Mouse (Mus musculus) pancreas, adult 10 weeks (tissue): ENCODE measurements around the gene BC004004. TPM values are rescaled to one million over a fixed set of nuclear protein-coding genes. Genes with fewer than 3 reads are reported as not detected.

ENCODE experiments used
- polyA plus RNA-seq: library from polyadenylated mRNA; stranded (reverse); fragments of 350-450 nt; fragmentation: Illumina TruSeq; extraction: RNeasy Lipid Tissue Mini Kit (QIAGEN cat#74804); gene quantifications from one replicate; pipeline ENCODE4 v1.2.3, GENCODE M21; 2015; ENCODE audit warnings: low read depth, low replicate concordance; ENCODE audit not compliant: insufficient read depth

BC004004 gene
- polyA plus RNA-seq = 41.6 TPM

DNA sequence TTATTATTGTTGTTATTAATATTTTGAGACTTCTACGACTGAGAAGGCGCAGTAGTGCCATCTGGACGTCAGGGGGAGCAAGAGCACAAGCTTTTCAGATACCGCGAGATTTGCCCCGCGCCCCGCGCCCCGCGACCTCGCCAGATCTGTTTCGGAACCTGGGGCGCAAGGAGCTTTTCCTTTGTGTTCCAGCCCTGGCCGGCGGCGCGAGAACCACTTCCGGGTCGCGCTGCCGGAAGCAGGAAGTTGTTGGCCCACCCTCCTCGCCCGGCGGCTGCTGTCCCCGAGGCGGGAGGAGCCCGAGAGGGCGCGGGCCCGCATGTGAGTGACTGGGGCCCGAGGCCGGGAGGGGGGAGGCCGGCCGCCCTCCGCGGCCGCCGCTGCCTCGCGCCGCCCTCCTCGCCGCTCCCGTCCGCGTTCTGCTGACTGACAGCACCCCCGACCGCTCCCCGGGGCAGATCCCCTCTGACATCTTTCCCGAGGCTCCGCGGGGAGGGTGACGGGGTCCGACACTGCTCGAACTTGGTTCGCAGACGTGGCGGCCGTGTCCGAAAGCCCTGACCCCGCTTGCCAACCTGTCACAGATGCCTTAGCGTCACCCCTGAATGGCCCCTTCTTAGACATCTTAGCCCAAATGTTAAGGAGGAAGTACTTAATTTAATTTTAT is at the start of gene BC004004:
BC004004 (plus strand) TSS at position 107 of the 667 bp plus-strand sequence.

DNA sequence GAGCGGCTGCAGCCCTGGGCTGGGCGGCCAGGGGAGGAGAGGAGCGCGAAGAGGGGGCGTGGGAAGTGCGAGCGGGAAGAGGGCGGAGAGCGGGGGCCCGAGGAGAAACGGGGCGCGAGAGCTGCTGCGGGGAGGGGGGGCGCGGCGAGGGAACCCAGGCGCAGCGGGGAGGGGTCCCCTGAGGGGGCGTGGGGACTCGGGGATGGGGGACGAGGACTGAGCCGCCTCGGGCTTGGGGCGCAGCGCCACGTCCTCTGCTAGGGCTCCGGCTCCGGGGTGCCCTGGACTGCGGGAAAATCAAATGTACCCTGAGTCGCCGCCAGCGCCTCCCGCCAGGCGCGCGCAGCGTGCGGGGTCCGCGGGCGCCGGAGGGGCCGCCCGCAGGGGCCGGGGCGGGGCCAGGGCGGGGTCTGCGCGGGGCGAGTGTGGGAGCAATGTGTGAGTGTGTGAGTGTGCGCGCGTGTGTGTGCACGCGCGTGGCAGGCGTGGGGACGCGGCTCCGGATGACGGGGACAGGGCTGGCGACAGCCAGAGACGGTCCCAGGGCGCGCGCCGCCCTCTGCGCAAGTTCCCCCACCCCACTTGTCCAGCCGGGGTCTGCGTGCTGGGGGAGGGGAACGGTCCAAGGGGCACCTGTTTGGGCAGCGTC is 30.7 kb upstream of the BC004004 start, which contains the start of gene Cpne5:
Cpne5 (minus strand) TSS at position 396 of the 649 bp plus-strand sequence.

DNA sequence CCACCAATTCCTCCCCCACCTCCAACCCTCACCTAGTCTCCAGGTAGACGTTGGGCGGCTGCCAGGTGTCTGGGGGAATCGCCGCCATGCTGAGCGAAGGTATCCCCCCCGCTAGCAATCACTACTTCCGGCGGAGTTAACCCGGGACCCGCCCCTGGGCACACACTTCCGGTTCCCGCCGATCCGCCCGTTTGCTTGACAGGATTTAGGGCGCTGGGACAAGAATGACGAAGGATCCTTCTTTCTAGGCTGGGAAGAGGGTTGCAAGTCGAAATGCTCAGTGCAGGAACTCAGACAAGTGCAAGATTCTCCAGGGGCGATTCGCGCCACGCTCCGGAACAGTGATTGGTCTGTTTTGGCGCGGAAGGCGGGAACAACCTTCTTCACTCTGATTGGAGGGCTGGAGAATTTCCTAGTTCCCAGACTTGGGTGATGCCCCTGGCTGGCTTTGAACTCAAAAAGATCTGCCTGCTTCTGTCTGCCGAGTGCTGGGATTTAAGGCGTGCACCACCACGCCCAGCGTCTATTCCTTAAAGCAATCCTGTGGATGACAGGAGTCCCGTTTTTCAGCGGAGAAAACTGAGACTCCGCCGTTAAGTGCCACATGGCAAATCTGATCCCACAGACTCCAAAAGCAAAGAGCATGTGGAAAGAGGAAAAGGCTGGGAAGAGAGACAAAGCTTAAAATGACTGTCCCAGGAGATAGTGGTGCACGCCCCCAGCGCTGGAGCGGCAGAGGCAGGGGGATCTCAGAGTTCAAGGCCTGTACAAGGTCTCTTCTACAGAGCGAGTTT is 4.6 kb upstream of the BC004004 start, which contains the start of gene Ppil1:
Ppil1 (minus strand) TSS at position 347 of the 794 bp plus-strand sequence.

DNA sequence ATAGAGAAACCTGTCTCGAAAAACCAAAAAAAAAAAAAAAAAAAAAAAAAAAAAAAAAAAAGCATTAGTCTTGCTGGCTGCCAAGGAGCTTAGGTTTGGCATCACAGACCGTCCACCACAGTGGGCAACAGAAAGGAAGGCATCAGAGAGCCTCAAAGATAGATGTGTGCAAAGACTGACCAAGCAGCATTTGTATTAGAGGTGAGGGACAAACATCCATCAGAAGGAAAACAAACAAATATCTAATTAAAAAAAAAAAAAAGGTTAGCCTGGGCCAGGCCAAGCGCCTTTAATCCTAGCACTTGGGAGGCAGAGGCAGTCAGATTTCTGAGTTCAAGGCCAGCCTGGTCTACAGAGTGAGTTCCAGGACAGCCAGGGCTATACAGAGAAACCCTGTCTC is 48.8 kb downstream of the BC004004 start, which contains the start of gene Pi16:
Pi16 (plus strand) TSS at position 301 of the 400 bp plus-strand sequence.

DNA sequence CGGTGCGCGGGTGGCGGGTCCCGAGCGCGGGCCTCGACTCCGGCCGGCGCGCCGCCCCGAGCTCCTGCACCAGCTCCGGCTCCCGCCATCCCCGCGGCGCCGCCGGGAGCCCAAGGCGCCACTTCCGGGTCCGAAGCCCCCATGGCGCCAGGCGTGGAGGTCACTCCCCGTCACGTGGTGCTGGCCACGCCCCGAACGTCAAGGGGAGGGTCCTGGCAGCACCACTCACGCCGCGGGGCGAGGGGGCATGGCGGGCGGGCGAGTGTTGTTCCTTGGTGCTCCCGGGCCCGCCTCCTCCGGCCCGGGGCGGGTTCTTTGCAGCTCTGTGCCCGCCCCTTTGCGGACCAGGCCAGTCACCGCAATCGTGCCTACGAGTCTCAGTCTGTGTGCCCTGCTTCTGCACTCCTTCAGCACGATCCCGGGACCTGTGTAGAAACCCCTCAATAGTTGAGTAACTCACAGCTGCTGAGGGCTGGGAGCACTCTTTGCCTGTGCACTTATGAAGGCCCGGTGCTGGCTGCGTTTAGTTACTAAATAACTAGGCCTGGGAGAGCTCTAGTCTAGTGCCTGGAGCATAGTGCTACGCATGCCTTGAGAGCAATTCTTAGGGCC is 79.2 kb downstream of the BC004004 start, which contains the start of gene Mtch1:
Mtch1 (minus strand) TSS at position 290 of the 612 bp plus-strand sequence.

DNA sequence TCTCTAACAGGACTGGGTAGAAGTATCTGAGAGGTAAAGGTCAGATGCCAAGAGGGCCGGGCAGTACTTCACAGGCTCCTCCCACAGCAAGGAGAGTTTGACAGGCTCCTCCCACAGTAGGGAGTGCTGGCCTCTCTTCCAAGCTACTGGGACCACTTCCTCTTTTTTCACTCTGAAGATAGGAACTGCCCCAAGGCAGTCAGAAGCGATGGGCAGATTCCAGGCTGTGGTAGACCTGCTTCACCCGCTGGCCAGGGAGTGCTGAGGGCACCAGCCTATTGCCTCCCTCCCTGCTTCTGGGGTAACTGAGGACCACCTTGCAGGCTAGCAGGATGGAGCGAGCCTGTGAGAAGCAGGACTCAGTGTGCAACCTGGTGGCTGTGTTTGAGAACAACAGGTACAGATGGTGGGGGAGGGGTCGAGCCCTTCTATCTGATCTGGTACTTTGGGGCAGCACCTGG is 92.2 kb downstream of the BC004004 start, which contains the start of gene Fgd2:
Fgd2 (plus strand) TSS at position 154 of the 461 bp plus-strand sequence.

Other genes starting within 250 kb of the BC004004 start
- 42.7 TPM for gene Srsf3, start 236.2 kb upstream of the BC004004 start, polyA plus RNA-seq
- 22.8 TPM for gene Cdkn1a, start 177.8 kb upstream of the BC004004 start, polyA plus RNA-seq
- gene Rab44, start 154.6 kb upstream of the BC004004 start, polyA plus RNA-seq = not detected
- not detected for gene Cpne5, start 30.6 kb upstream of the BC004004 start, polyA plus RNA-seq
- 4.3 TPM for gene Ppil1, start 4.6 kb upstream of the BC004004 start, polyA plus RNA-seq
- 17.9 TPM for gene Pi16, start 48.9 kb downstream of the BC004004 start, polyA plus RNA-seq
- gene Mtch1, start 79.1 kb downstream of the BC004004 start, polyA plus RNA-seq = 60.3 TPM
- gene Fgd2, start 92.1 kb downstream of the BC004004 start, polyA plus RNA-seq = 5.5 TPM
- gene Pim1, start 222.0 kb downstream of the BC004004 start, polyA plus RNA-seq = 6.6 TPM